In genomic region chr8:47285435-47285834, GRCm38 (mm10) we compare ENCODE assay signal across 10 mouse cellular contexts.
A peak's percentile ranks its signal among the peaks of the same experiment; 100 is the strongest.
DNase-seq lines count a peak whose midpoint lies in the region; ATAC-seq lines count a peak whose summit lies in the region.
"Had no signal": no experiment of that assay in that cellular context is flagged by ENCODE, and none has a peak within 500 bp of the region (broad histone marks: within the 10 kb centered on the region; RNA-seq: fewer than 3 reads in every experiment).

No protein-coding gene starts in this region.

- no peak overlapping the region for H3K27ac ChIP-seq in embryonic facial prominence, embryonic 12.5 days
- peak overlapping the region; percentile 100 for H3K27ac ChIP-seq in forebrain, embryonic 13.5 days
- H3K27ac ChIP-seq in limb, embryonic 10.5 days: no peak overlapping the region
- H3K27ac ChIP-seq in neural tube, embryonic 12.5 days: no peak overlapping the region

- H3K36me3 ChIP-seq in embryonic facial prominence, embryonic 12.5 days: no peaks in the 10 kb centered on the region
- no peaks in the 10 kb centered on the region for H3K36me3 ChIP-seq in forebrain, embryonic 13.5 days (ENCODE audit: poor library complexity, severe bottlenecking)
- H3K36me3 ChIP-seq in limb, embryonic 10.5 days: 0 out of 2 replicates have a peak, but pooled peaks cover 9% of the 10 kb centered on the region
- H3K36me3 ChIP-seq in neural tube, embryonic 12.5 days: no peaks in the 10 kb centered on the region

- peaks cover 37% of the 10 kb centered on the region for H3K4me1 ChIP-seq in embryonic facial prominence, embryonic 12.5 days
- peaks cover 72% of the 10 kb centered on the region for H3K4me1 ChIP-seq in forebrain, embryonic 13.5 days
- H3K4me1 ChIP-seq in limb, embryonic 10.5 days: peaks cover 72% of the 10 kb centered on the region
- peaks cover 51% of the 10 kb centered on the region for H3K4me1 ChIP-seq in neural tube, embryonic 12.5 days

- no peak overlapping the region for H3K4me3 ChIP-seq in embryonic facial prominence, embryonic 12.5 days
- peak overlapping the region; percentile 93 for H3K4me3 ChIP-seq in forebrain, embryonic 13.5 days
- H3K4me3 ChIP-seq in limb, embryonic 10.5 days: peak overlapping the region; percentile 96; the same call in 1 of the 2 replicates
- peak overlapping the region; percentile 96 for H3K4me3 ChIP-seq in neural tube, embryonic 12.5 days

- no peaks in the 10 kb centered on the region for H3K27me3 ChIP-seq in embryonic facial prominence, embryonic 12.5 days
- no peaks in the 10 kb centered on the region for H3K27me3 ChIP-seq in forebrain, embryonic 13.5 days
- H3K27me3 ChIP-seq in limb, embryonic 10.5 days (ENCODE audit: low read depth, poor library complexity, severe bottlenecking): no peaks in the 10 kb centered on the region
- no peaks in the 10 kb centered on the region for H3K27me3 ChIP-seq in neural tube, embryonic 12.5 days (replicated peaks)

- H3K9me3 ChIP-seq in embryonic facial prominence, embryonic 12.5 days: no peaks in the 10 kb centered on the region
- no peaks in the 10 kb centered on the region for H3K9me3 ChIP-seq in forebrain, embryonic 13.5 days (replicated peaks)
- H3K9me3 ChIP-seq in limb, embryonic 10.5 days (replicated peaks): no peaks in the 10 kb centered on the region
- no peaks in the 10 kb centered on the region for H3K9me3 ChIP-seq in neural tube, embryonic 12.5 days

- no peak for ATAC-seq in embryonic facial prominence, embryonic 12.5 days (ENCODE audit: insufficient number of reproducible peaks, insufficient read depth, low FRiP score, low TSS enrichment)
- ATAC-seq in forebrain, embryonic 13.5 days: no peak
- no peak for ATAC-seq in neural tube, embryonic 12.5 days (ENCODE audit: low FRiP score, low read depth)
- no peak for ATAC-seq in megakaryocyte, adult 5-6 weeks (ENCODE audit: poor library complexity, severe bottlenecking)

- H3K4me2 ChIP-seq in embryonic facial prominence, embryonic 12.5 days (replicated peaks): peak overlapping the region; percentile 83
- peak overlapping the region; percentile 92 for H3K4me2 ChIP-seq in forebrain, embryonic 13.5 days
- peak overlapping the region; percentile 83 for H3K4me2 ChIP-seq in neural tube, embryonic 12.5 days (replicated peaks)

- 80% methylated on average over 6 of the region's 6 CpGs for WGBS in embryonic facial prominence, embryonic 12.5 days
- 21% methylated on average over 6 of the region's 6 CpGs for WGBS in forebrain, embryonic 13.5 days
- WGBS in limb, embryonic 10.5 days: 83% methylated on average over 6 of the region's 6 CpGs
- 30% methylated on average over 6 of the region's 6 CpGs for WGBS in neural tube, embryonic 12.5 days

- H3K9ac ChIP-seq in embryonic facial prominence, embryonic 12.5 days: no peak overlapping the region
- H3K9ac ChIP-seq in forebrain, embryonic 13.5 days: peak overlapping the region; percentile 99
- H3K9ac ChIP-seq in neural tube, embryonic 12.5 days: peak overlapping the region; percentile 99; the same call in 1 of the 2 replicates

- no peak for DNase-seq in limb, embryonic 10.5 days (ENCODE audit: low spot score)
- no peak for DNase-seq in adrenal gland, adult 8-10 months
- DNase-seq in gastrocnemius, adult 8-10 months (ENCODE audit: low spot score in 2 of 2): no peak
- DNase-seq: cerebellum, postnatal 14 days; lung, adult 18-20 months; thymus, postnatal 14 days had no signal
